Mouse (Mus musculus): ENCODE results near the gene Arhgef18.

Gene Arhgef18

GRCm38 (mm10) chr8:3392771-3393710 is at the start of gene Arhgef18:
Gene Arhgef18, plus strand, starts transcription at chr8:3393006.
- peak; percentile 81 for DNase-seq (ENCODE audit: low read depth, low spot score)

- no peak for DNase-seq (ENCODE audit: low read depth, low spot score)
Observed at GRCm38 (mm10) chr8:3345337-3345736, 47.5 kb upstream of the Arhgef18 start.

DNA sequence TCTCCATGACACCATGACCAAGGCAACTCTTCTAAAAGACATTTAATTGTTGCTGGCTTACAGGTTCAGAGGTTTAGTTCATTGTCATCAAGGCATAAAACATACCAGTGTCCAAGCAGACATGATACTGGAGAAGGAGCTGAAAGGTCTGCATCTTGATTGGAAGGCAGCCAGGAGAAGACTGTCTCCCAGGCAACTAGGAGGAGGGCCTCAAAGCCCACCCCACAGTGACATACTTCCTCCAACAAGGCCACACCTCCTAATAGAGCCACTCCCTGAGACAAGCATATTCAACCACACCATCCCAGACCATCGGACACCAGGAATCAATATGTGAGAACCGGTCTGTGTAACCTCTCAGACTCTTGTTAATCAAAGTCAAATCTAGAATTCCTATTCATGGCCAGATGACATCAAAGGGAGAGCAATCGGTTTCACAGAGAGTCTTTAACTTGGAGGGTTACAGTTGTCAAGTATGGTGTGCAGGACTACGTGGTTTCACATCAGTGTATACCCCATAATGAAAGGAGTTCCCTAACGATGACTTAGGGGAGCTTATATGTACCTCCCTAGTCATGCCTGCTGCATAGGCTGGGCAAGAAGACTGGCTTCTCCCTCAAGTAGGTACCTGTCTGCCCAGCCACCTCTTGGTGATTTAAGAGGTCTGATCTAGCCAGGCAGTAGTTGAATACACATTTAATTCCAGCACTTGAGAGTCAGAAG is 46.0 kb upstream of the Arhgef18 start:
- no peak for DNase-seq (ENCODE audit: low read depth, low spot score)

- no peak for DNase-seq (ENCODE audit: low read depth, low spot score)
Observed at GRCm38 (mm10) chr8:3348142-3348823, 44.5 kb upstream of the Arhgef18 start.

DNA sequence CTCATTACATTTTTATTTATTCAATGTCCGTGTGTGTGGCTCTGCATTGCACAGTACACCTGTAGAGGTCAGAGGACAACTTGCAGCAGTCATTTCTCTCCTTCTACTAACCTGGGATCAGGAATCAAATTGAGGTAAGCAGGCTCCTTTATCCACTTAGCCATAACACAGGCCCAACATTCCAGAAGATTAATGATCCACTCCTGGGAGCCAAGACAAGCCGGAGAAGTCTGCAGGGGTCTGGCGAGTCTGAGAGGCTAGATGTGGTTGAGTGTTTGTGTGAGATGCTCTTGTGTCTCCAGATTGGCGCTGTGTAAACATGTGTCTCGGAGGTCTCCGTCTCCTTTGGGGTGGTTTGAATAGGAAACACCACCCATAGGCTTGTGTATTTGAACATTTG is 42.1 kb upstream of the Arhgef18 start:
- DNase-seq (ENCODE audit: low read depth, low spot score) = no peak

- no peak for DNase-seq (ENCODE audit: low read depth, low spot score)
Observed at GRCm38 (mm10) chr8:3352715-3353114, 40.1 kb upstream of the Arhgef18 start.

DNA sequence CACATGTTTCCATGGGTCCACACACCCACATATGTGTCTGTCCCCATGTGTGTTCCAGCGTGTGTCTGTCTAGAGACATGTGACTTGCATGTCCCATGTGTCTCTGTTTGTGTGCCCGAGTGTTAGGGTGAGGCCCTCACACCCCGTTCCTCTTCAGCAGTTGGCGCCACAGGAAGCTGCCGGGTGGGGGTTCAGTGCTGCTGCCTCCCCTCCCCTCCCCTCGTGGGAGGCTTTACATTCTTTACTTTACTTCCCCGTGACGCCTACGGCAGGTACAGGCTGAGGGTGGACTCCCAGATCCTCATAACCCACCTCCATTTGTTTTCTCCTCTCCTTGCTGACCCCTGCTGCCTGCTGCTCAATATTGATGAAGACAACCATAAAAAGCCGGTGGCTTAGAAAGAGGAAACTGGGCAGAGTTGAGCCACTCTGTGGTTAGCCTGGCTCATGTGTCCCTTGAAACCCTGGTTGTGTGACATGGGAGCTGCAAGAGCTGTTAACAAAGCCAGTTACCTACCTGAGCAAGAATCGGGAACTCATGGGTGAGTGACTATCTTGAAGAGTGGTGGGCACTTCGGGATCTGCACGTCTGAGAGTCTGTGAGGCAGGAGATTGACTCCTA is 39.5 kb upstream of the Arhgef18 start, which contains the start of gene A430078G23Rik:
Gene A430078G23Rik (plus strand): TSS at position 227 of the 622 bp plus-strand sequence.
- DNase-seq (ENCODE audit: low read depth, low spot score) = no peak

DNA sequence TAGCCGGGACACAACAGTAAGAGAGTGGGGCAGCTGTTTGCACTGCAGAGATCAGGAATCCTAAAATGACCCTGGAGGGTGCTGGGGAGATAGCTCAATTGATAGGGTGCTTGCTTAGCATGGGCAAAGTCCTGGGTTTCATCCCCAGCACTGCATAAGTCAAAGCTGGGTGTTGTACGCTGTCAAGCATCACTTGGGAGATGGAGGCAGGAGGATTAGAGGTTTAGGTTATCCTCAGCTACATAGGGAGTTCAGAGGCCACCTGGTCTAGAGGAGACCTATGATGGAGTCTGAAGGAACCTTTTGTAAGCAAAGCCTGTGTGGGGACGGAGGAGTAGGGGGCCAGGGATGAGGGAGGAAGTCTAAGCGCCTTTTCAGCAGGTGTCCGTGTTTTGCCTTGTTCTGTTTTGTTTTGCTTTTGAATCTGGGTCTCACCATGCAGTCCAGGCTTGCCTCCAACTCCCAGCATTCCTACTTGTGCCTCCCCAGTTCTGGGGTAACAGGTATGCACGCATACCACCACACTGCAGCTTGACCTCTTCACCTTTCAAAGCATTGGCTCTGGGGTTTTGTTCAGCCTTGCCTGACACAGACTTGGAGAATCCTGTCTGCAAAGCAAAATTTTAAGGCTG is 38.9 kb upstream of the Arhgef18 start:
- DNase-seq (ENCODE audit: low read depth, low spot score) = no peak

GRCm38 (mm10) chr8:3354443-3354812 is 38.4 kb upstream of the Arhgef18 start:
- no peak for DNase-seq (ENCODE audit: low read depth, low spot score)

DNA sequence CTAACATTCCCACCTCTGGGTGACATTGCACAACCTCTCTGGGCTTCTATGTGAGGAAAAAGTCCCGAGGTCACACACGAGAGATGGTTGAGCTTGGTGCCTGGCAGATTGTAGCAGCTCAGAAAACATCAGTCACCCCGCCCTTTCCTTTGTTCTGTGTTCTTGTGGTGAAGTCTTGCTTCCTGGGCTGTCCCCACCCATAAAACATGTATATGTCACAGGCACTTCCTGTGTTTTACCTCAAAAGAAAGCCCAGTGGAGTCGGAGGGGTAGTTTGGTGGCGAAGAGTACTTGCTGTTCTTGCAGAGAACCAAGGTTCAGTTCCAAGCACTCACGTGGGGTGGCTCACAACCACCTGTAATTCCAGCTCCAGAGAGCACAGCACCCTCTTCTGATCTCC is 37.2 kb upstream of the Arhgef18 start:
- no peak for DNase-seq (ENCODE audit: low read depth, low spot score)

DNA sequence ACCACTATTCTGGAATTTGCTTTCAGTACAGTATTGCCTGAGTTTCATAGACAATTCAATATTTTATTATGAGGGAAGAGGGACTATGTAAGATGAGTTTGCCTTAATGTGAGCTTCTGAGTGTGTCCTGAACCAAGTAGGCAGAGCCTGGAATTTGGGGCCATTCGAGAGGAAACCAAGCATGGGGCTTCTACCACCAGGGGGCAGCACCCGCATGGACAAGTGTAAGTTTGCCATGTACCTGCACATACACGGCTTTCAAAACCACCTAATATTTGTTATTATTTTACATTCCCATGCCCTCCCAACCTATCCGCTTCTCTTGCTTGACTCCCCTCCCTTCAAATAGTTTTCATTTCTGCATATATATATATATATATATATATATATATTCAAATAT is 34.7 kb upstream of the Arhgef18 start:
- DNase-seq (ENCODE audit: low read depth, low spot score) = peak; percentile 46

DNA sequence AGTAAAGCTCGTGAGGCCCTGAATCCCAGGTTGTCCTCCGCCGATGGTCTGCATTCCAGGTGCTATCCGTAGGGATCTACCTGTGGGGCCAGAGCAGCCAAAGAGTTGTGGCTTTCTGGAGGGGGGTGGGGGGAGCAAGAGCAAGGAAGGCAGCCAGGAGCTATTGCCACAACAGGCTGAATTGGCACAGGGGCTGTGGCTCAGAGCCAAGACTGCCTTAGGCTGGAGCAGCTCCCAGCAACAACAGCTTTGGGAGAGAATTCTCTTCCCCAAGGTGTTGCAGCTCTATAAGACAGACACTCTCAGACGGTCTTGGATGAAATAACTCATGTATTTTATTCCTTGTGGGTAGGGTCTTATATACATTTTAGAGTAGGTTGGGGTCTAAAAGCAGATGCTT is 25.7 kb upstream of the Arhgef18 start:
- DNase-seq (ENCODE audit: low read depth, low spot score) = no peak

DNA sequence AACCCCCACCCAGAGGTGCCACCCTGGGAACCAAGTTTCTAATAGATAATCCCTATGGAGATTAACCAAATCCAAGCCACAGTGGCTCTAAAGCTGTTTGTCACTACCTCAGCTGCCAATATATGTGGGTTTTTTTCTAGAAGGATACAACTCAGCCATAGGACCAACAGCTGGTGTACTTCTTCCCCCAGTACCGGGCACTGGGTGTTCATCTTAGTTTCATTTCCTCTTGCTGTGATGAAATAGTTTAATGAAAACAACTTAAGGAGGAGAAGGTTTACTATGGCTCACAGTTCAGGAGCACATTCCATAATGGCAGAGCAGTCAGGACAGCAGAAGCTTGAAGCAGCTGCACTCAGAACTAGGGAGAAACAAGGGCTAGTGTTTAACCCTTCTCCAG is 24.7 kb upstream of the Arhgef18 start:
- DNase-seq (ENCODE audit: low read depth, low spot score) = no peak

- no peak for DNase-seq (ENCODE audit: low read depth, low spot score)
Observed at GRCm38 (mm10) chr8:3375748-3376147, 17.1 kb upstream of the Arhgef18 start.

- no peak for DNase-seq (ENCODE audit: low read depth, low spot score)
Observed at GRCm38 (mm10) chr8:3376641-3377274, 16.0 kb upstream of the Arhgef18 start.

GRCm38 (mm10) chr8:3387286-3387685 is 5.5 kb upstream of the Arhgef18 start:
- DNase-seq (ENCODE audit: low read depth, low spot score) = peak; percentile 52

DNA sequence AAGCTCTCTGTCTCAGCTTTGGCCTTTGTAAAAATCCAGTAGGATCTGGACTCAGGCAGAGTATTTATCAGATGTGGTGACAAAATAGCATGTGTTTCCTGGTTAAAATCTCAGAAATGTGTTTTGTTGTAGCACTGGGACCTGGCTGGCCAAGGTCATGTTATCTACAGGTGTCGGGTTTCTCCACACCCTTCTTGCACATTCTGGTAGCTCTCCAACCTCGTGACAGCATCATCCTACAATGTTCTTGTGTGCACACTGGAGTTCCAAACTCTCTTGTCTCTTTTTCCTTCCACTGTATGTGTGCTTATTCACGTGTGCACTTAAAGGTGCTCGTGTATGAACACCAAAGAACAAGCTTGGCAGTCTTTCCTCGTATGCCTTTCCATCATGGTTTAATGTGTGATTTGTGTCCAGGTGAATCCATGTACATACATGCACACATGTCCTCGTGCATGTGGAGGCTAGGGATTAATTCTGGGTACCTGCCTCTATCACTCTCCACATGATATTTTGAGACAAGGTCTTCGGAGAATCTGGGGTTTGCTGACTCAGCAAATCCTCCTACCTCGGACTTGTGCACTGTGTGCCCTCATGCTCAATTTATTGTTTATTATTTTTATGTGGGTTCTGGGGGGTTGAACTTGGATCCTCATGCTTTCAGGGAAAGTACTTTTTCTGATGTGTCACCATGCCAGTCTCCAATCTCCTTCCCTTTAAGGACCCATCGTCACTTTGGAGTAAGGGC is 4.0 kb upstream of the Arhgef18 start:
- no peak for DNase-seq (ENCODE audit: low read depth, low spot score)

DNA sequence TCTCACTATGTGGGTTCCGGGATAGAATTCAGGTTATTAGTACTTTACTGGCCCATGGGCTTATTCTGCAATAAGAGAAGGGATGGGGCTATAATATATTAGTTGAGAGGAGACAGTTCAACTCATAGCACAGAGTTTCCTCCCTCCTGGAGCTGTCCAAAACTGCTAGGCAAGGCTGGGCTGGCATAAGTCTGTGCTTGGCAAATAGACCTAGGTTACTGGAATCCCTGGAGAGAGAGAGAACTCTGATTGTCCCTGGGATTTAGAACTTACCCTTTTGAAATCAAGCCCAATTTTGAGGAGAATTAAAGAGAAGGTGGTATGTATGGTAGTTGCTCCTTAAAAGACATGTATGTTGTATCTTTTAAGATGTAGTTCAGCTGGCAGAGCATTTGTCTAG is 3.3 kb upstream of the Arhgef18 start:
- DNase-seq (ENCODE audit: low read depth, low spot score) = no peak

GRCm38 (mm10) chr8:3392293-3392692 is 513 bp upstream of the Arhgef18 start:
- DNase-seq (ENCODE audit: low read depth, low spot score) = no peak

DNA sequence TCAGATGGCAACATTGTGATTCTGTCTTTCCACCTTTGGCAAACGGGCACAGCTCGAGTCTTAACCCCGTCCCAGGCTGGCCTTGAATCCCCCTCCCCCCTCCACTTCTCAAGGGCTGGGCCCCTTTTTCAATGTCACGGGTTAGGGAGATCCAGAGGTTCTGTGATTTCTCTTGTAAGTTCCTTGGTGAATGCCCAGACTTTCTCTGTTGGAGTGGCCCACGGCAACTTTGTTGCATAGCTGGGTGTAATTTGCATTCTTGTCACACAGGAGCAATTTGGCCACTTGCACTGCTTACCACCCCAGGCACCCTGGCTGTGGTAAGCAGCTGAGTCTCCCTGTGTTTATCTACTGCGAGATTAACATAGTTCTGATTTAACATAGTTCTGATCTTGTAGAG is 1.8 kb downstream of the Arhgef18 start:
- peak; percentile 26 for DNase-seq (ENCODE audit: low read depth, low spot score)
